Mouse (Mus musculus) kidney, postnatal 10 days (tissue): ENCODE data around the gene Gse1.

ENCODE experiments used
- DNase-seq: peaks from one replicate; pipeline ENCODE4 v3.0.0; 2021; ENCODE audit warnings: mixed read lengths

Gse1 gene

DNA sequence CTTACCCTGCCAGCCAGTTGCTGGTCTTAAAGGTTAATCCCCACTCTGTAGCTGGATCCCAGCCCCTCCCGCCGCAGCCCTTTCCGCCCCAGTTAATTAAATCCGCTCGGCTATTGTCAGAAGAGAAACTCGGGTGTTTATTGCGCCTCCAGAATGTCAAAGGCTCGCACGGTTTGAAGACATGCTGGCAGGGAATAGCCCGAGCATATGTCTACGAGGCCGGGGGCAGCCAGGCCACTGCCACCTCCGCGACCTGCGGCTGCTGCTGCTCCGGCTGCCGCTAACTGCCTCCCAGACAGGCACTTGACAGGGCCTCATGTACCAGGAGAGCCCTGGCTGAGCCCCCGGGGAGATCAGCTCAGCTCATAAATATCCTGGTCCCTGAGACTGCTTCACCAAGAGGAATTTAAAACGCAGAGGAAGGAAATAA lies 276.8 kb downstream of the Gse1 start:
- DNase-seq: peak; percentile 62

- DNase-seq: no peak
Measured at GRCm38 (mm10) chr8:120505619-120506310, 277.5 kb downstream of the Gse1 start.

- no peak for DNase-seq
Measured at GRCm38 (mm10) chr8:120506562-120506961, 278.3 kb downstream of the Gse1 start.

DNA sequence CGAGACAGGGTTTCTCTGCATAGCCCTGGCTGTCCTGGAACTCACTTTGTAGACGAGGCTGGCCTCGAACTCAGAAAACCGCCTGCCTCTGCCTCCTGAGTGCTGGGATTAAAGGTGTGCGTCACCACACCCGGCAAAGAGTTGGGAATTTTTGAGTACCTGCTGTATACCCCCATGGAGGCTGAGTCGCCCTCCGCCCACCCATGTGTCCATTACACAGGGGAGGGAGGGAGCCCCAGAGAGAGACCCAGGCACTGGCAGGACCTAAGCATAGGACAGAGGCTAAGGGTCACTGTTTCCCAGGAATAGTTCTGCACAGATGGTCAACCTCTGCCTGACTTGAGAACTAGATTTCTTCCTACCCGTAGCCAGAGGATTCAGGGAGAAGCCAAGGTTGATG lies 279.0 kb downstream of the Gse1 start:
- no peak for DNase-seq

GRCm38 (mm10) chr8:120509136-120510034 lies 281.1 kb downstream of the Gse1 start:
- DNase-seq: peak; percentile 69

DNA sequence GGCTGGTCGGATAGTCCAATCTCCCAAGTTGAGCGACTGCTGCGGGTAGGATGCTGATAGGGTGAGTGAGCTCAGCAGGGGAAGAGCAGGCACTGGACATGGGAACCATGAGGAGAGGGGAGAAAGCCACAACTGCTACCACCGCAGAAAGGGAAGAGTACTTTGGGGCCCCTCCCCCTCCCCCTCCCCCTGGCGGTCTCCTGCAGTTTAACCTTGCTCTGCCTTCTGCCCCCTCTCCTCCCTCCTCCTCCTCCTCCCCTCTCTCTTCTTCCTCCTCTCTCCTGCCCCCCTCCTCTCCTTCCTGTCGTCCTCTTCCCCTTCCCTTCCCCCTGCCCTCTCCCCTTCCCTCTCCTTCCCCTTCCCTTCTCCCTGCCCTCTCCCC lies 281.8 kb downstream of the Gse1 start:
- no peak for DNase-seq

DNA sequence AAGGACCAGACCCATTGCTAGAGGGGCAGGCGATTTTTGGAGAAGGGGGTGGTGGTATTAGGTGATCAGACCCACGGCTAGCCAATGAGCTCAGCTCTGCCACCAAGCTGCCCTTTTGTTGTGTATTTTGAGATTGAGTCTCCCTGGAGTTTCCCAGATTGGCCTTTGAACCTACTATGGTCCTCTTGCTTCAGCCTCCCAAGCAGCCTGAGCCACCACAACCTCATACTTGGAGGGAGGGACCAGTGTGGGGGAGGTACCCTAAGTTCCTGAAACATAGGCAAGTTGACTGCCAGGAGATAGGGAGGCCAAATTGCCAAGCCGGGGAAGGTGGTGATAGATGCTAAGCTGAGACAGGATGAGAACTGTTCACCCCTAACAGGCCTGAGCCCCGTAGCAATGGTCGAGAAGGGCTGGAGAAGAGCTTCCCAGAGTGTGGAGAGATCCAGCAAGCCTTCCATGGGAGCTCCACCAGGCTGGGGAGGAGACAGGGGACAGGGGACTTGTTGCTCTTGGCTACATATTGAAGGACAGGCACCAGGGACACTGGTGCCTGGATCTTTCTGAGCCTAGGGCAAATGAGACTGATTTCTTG lies 282.7 kb downstream of the Gse1 start:
- peak; percentile 21 for DNase-seq

DNA sequence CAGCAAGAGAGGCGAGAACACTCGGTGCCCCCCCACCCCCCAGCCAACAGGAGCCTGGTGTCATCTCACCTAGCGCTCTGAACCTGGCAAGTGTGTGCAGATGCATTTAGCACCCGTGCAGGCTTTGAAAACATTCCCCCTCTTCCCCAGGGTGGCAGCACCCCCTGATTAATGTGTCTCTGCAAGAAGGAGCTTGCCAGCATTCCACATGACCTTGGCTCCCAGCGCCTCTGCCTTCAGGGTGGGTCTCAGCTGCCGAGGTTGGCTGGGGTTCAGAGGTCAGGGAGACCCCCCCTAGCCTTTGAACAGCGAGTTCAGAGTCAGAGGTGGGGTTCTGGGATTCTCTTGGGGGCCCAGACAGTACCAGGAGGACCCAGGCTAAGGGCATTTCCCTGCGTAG lies 283.5 kb downstream of the Gse1 start:
- DNase-seq: peak; percentile 46

DNA sequence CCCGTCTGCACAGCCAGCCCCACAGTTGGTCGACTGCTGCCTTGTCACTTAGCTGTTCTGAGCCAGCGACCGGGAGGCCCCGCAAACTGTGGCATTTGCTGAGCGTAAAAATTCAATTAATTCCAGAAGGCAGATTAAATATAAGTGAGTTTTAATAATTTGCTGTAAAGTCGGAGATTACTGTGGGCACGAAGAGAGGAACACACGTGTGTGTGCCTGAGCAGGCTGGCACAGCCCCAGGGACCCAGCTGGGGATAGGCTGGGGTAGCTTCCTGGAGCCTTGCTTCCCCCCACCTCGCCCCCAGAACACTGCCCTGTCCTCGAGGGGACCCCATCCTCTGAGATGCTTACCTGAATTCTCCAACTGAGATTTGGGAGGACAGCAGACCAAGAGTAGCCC lies 284.1 kb downstream of the Gse1 start:
- DNase-seq: no peak

GRCm38 (mm10) chr8:120513145-120513544 lies 284.9 kb downstream of the Gse1 start:
- no peak for DNase-seq

DNA sequence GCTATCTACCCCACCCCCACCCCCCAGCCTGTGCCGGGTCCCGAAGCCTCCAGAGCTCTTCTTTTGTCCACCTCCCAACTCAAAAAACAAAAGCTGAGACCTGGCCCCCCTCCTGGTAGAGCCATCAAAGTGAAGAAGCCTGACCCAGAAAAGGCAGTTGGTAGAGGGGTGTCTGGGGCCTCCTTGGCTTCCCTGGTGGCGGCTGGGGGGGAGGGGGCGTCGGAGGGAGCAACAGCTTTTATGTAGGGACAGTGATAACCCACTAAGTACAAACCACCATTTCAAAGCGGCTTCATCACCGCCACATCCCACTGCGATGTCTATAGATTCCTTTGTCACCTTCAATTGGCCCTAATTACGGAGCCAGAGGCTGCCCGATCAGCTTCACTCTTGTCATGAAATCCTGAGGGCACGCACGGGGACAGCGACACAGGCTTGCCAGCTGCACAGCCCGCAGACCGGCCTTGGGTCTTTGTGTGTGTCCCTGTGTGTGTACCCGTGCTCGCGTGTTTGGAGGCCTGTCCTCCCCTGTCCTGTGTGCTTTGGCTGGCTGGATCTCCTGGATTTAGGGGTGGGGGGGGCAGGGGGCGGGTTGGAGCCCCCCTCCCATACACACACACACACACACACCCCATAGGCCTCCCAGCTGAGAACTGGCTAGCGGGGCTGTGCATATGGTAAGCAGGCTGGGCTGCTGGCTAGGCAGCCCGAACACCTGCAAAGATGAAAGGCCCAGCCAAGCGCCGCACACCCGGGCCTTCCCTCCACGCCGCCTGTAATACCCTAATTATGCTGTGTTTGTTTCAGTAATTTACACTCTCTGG lies 285.6 kb downstream of the Gse1 start:
- no peak for DNase-seq

- DNase-seq: no peak
Measured at GRCm38 (mm10) chr8:120515214-120515613, 287.0 kb downstream of the Gse1 start.

DNA sequence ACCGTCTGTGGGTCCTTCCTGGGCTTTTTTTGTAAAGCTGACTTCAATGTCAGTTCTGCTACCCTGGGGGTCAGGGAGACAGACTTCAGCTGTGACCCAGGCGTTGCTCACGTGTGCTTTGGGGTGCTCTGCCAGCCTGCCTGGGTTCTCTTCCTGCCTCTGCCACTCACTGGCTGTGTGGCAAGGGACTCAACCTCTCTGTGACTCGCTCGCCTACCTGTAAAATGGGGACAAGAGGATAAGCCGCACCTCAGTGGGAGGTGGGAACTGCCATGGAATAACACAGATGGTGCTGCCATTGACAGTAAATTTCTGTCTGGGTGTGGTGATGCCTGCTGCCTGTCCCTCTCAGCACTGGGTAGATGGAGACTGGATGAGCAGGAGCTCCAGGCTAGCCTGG lies 287.4 kb downstream of the Gse1 start:
- no peak for DNase-seq

DNA sequence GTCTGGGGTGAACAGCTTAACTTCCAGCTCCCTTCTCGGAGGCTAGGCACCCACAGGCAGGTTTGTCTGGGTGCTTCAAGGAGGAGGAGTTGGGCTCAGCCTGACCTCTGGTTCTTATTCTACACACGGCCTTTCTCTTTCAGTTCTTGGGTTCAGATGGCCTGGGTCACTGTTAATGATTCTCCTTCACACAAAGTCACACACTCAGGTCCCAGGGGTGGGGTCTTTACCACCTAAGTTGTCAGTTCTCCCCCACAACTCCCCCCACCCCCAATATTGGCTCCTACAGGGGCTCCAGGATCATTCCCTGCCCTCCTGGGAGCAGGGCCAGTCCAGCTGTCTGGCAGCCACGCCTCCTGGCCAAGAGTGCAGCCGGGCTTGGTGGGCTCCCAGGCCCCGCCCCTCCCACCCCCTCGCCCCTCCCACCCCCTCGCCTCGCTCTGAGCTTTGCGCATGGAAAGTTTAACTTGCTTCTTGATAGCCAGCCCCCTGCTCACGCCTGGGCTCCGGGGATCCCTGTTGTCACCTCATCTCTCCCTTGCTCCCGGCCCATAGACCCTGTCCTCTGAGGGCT lies 288.0 kb downstream of the Gse1 start:
- DNase-seq: peak; percentile 79

- DNase-seq: peak; percentile 61
Measured at GRCm38 (mm10) chr8:120517666-120518410, 289.6 kb downstream of the Gse1 start.

DNA sequence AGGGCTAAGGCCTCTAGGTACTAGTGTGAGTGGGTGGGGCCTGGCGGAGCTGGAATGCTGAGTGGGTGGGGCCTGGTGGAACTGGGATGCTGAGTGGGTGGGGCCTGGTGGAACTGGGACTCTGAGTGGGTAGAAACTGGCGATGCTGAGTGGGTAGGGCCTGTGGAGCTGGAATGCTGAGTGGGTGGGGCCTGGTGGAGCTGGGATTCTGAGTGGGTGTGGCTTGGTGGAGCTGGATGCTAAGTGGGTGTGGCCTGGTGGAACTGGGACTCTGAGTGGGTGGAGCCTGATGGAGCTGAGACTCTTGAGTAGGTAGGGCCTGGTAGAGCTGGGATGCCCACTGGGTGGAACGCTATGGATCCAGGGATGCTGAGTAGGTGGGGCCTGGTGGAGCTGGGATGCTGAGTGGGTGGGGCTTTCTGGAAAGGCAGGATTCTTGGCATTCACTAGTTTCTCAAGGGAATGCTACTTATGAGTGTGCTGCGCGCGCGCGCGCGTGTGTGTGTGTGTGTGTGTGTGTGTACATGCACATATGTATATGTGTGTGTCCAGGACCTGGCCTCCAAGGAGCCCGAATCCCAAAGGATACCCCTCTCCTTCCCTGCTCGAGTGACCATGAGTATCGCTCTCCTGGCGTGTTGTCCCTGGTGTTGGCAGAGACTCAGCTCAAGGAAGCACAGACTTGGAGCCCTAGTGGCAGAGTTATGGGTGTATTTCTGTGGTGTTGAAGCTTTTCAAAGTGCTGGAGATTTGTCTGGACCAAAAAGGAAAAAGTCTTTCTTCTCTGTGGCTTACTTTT lies 290.7 kb downstream of the Gse1 start:
- DNase-seq: peak; percentile 60

DNA sequence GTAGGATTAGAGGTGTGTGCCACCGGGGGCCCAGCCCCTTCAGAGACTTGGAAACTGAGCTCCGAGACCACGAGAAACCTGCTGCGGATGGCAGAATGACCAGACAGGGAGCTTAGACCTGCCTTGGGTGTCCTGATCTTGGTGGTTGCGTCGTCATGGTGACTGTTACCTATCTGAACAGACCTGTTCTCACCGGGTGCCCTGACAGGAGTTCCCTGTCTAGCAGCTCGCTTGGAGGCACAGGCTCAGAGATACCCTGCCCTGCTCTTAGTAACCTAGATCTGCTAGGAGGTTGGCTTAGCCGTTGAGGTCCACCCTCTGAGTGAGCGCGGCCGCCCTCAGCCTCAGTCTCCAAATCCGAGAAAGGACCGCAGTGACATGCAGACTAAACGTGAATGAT lies 292.0 kb downstream of the Gse1 start:
- DNase-seq: no peak

GRCm38 (mm10) chr8:120520707-120521590 lies 292.7 kb downstream of the Gse1 start:
- DNase-seq: peak; percentile 68

DNA sequence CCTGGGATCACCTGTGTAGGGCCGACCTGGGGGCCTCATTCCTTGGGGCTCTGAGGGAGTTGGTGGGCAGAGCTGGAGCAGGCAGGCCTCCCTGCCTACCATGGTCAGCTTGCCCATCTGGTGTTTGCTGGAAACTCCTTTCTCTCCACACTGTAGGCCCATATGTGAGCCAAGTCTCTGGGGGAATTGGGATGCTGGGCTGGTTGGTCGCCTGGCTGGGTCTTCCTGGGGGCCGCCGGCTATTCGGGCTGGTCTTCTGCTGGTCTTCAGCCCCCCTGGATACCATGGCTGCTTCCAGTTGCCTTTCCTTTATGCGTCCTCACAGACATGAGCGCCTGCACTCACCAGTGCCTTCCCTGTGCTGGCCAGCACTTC lies 293.3 kb downstream of the Gse1 start:
- no peak for DNase-seq

DNA sequence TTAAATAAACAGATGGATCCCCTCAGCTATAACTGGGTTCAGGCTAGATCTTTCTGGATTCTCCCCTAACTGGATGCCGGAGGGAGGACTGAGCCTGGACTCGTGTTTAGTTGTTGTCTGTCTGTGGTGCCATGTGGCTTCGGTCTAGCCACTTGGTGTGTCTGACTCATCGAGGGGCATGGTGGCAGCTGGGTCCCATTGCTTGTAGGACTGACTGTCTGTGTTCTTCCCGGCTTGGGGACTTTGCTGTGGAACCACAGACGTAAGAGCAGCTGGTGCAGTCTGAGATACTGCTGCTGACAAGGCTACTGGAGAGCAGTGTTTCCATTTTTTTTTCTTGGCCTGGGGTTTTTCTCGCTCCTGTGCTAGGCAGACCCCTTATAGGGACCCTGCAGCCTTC lies 295.4 kb downstream of the Gse1 start:
- no peak for DNase-seq
